Mouse (Mus musculus): Measurements from ENCODE around the gene Zfand3. TPM values are rescaled to one million over a fixed set of nuclear protein-coding genes. Genes with fewer than 3 reads are reported as not detected.

Gene Zfand3
- total and polyA plus RNA-seq, 2 experiments, result 46.7 to 63.3 TPM

DNA sequence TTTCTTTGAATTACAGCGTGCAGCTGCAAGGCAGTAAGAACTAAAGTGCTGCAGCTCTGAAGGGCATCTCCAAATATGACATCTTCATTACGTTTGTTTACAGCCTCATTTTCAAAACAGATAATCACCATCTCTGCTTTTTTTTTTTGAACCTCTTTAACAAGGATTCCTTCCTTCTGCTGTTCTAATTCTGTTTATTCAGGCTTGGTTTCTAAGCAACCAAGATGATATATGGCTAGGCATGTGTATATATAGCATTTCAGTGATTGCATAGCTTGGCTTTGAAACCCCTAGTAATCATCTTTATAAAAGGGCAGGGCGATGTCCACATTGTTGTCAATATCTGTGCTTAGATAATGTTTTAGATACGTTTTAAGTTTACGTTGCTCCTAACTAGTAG, 113.5 kb downstream of the Zfand3 start:
- peaks cover 37% of the 10 kb centered on the region for H3K79me2 ChIP-seq (ENCODE audit: control insufficient read depth, insufficient read depth, low read length)
- WGBS, result 78% methylated on average over 5 of the region's 5 CpGs
- no peak overlapping the region for H3K4me3 ChIP-seq (ENCODE audit: insufficient read depth, low read depth, low read length)
- peaks cover 5% of the 10 kb centered on the region; the same call in 1 of the 2 replicates for H3K4me1 ChIP-seq (ENCODE audit: control insufficient read depth, insufficient read depth, low read length)
- H3K36me3 ChIP-seq (ENCODE audit: control insufficient read depth, insufficient read depth, low read length), result peaks cover 3% of the 10 kb centered on the region; the same call in 1 of the 2 replicates
- H3K27ac ChIP-seq (replicated peaks; ENCODE audit: insufficient read depth, low read depth, low read length), result no peak overlapping the region
- TF ChIP-seq POLR2A (IDR thresholded peaks at IDR 0.05; ENCODE audit: extremely low read depth, insufficient read depth, low read length), result no peak
- no peak for TF ChIP-seq CTCF (IDR thresholded peaks at IDR 0.05; ENCODE audit: low read depth, low read length)
- H3K9ac ChIP-seq (ENCODE audit: low read depth, low read length), result no peak overlapping the region
- no peak for DNase-seq (ENCODE audit: extremely low read depth, low read depth, low spot score)
- no peaks in the 10 kb centered on the region for H3K27me3 ChIP-seq (ENCODE audit: control insufficient read depth, insufficient read depth, low read length)

DNA sequence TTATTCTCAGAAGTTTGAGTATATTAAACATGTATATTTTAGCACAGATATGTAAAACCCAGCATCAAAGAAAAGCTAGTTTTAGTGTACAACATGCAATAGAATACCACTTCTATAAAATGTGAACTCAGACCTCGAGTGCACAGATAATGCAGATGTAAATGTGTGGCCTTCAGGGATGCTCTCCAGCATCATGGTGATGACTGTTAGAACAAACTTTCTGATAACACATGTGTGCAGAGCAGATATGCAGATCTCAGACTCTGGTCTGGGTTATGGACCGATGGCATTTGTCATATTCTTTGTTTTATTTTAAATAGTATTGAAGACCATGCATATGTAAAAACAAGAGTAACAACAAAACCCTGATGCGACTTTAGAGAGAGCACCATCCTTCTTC, 117.7 kb downstream of the Zfand3 start:
- H3K36me3 ChIP-seq (ENCODE audit: control insufficient read depth, insufficient read depth, low read length), result peaks cover 5% of the 10 kb centered on the region
- WGBS, result 88% methylated on average over 3 of the region's 3 CpGs
- H3K27me3 ChIP-seq (ENCODE audit: control insufficient read depth, insufficient read depth, low read length), result no peaks in the 10 kb centered on the region
- no peak for DNase-seq (ENCODE audit: extremely low read depth, low read depth, low spot score)
- peaks cover 33% of the 10 kb centered on the region for H3K79me2 ChIP-seq (ENCODE audit: control insufficient read depth, insufficient read depth, low read length)
- H3K4me3 ChIP-seq (ENCODE audit: insufficient read depth, low read depth, low read length), result no peak overlapping the region
- H3K27ac ChIP-seq (replicated peaks; ENCODE audit: insufficient read depth, low read depth, low read length), result no peak overlapping the region
- peaks cover 2% of the 10 kb centered on the region; the same call in 1 of the 2 replicates for H3K4me1 ChIP-seq (ENCODE audit: control insufficient read depth, insufficient read depth, low read length)
- TF ChIP-seq POLR2A (IDR thresholded peaks at IDR 0.05; ENCODE audit: extremely low read depth, insufficient read depth, low read length), result no peak
- TF ChIP-seq CTCF (IDR thresholded peaks at IDR 0.05; ENCODE audit: low read depth, low read length), result no peak
- no peak overlapping the region for H3K9ac ChIP-seq (ENCODE audit: low read depth, low read length)

DNA sequence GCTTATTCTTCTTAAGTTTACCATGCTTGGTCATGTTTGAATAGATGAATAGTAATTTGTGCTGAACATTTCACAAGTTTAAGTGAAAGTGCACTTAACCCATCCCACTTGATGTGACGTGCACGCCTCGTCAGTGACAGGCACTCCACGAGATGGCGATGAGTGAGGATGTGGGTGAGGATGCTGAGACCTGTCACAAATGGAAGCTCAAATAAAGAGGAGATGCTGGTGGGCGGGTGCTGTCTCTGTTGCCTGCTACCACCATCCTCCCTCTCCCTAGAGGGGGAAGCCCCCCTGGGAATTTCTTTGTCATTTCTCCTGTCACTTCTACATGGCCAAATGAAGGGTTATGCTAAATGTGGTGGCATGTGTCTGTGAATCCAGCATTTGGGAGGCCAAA, 123.9 kb downstream of the Zfand3 start:
- no peaks in the 10 kb centered on the region for H3K36me3 ChIP-seq (ENCODE audit: control insufficient read depth, insufficient read depth, low read length)

DNA sequence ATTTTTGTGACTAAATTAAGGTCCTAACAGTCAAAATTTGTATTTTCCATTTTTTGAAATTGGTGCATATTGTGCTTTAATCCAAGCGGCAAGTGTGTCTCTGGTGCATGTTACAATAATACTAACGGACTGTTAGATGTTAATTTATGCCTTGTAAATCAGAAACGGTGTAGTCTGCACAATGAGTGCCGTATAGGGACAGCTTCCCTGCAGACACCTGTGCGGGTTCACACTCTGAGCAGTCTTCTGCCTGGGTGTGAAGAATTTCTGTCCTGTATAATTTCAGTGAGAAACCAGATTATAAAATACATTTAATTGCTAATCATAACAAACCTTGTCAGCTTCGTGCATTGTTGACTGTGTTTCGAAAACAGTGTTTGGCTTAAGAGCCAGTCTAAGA, 124.7 kb downstream of the Zfand3 start:
- H3K79me2 ChIP-seq (ENCODE audit: control insufficient read depth, insufficient read depth, low read length), result peaks cover 22% of the 10 kb centered on the region; the same call in 1 of the 2 replicates
- 84% methylated on average over 7 of the region's 7 CpGs for WGBS
- H3K4me3 ChIP-seq (ENCODE audit: insufficient read depth, low read depth, low read length), result no peak overlapping the region
- H3K36me3 ChIP-seq (ENCODE audit: control insufficient read depth, insufficient read depth, low read length), result no peaks in the 10 kb centered on the region
- no peak for DNase-seq (ENCODE audit: extremely low read depth, low read depth, low spot score)
- no peaks in the 10 kb centered on the region for H3K27me3 ChIP-seq (ENCODE audit: control insufficient read depth, insufficient read depth, low read length)
- no peak overlapping the region for H3K27ac ChIP-seq (replicated peaks; ENCODE audit: insufficient read depth, low read depth, low read length)
- TF ChIP-seq CTCF (IDR thresholded peaks at IDR 0.05; ENCODE audit: low read depth, low read length) (no peak), POLR2A (IDR thresholded peaks at IDR 0.05; ENCODE audit: extremely low read depth, insufficient read depth, low read length) (no peak)
- H3K9ac ChIP-seq (ENCODE audit: low read depth, low read length), result no peak overlapping the region
- H3K4me1 ChIP-seq (ENCODE audit: control insufficient read depth, insufficient read depth, low read length), result peaks cover 20% of the 10 kb centered on the region

More for the DNA sequence above, 123.9 kb downstream of the Zfand3 start:
- Histone ChIP-seq H3K9ac (ENCODE audit: low read depth, low read length) (no peak overlapping the region), H3K27me3 (ENCODE audit: control insufficient read depth, insufficient read depth, low read length) (no peaks in the 10 kb centered on the region), H3K4me1 (ENCODE audit: control insufficient read depth, insufficient read depth, low read length) (peaks cover 15% of the 10 kb centered on the region), H3K79me2 (ENCODE audit: control insufficient read depth, insufficient read depth, low read length) (peaks cover 23% of the 10 kb centered on the region), H3K4me3 (ENCODE audit: insufficient read depth, low read depth, low read length) (no peak overlapping the region), H3K27ac (replicated peaks; ENCODE audit: insufficient read depth, low read depth, low read length) (no peak overlapping the region)
- DNase-seq (ENCODE audit: extremely low read depth, low read depth, low spot score), result no peak
- TF ChIP-seq CTCF (IDR thresholded peaks at IDR 0.05; ENCODE audit: low read depth, low read length) (no peak), POLR2A (IDR thresholded peaks at IDR 0.05; ENCODE audit: extremely low read depth, insufficient read depth, low read length) (no peak)
- WGBS, result 96% methylated on average over 6 of the region's 6 CpGs

DNA sequence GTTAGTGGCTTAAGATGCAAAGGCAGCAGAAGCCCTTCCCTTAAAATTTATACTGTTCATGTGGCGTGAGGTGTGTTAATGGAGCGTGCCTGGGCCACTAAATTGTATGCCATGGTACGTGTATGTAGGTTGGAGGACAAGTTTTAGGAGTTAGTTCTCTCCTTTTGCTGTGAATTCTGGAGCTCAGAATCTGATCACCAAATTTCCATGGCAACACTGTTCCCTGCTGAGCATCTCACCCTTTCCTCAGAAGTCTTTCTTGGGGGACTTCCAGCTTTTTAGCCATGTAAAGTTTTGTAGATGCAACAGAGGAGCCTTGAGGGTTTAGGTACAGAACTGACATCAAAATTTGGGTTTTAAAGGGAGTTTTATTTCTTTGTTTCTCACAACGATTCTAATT, 125.8 kb downstream of the Zfand3 start:
- Histone ChIP-seq H3K27me3 (ENCODE audit: control insufficient read depth, insufficient read depth, low read length) (no peaks in the 10 kb centered on the region), H3K4me1 (ENCODE audit: control insufficient read depth, insufficient read depth, low read length) (peaks cover 25% of the 10 kb centered on the region), H3K27ac (replicated peaks; ENCODE audit: insufficient read depth, low read depth, low read length) (no peak overlapping the region), H3K9ac (ENCODE audit: low read depth, low read length) (no peak overlapping the region), H3K79me2 (ENCODE audit: control insufficient read depth, insufficient read depth, low read length) (peaks cover 19% of the 10 kb centered on the region; the same call in 1 of the 2 replicates), H3K4me3 (ENCODE audit: insufficient read depth, low read depth, low read length) (no peak overlapping the region), H3K36me3 (ENCODE audit: control insufficient read depth, insufficient read depth, low read length) (no peaks in the 10 kb centered on the region)
- WGBS, result 92% methylated on average over 4 of the region's 4 CpGs
- no peak for DNase-seq (ENCODE audit: extremely low read depth, low read depth, low spot score)
- TF ChIP-seq CTCF (IDR thresholded peaks at IDR 0.05; ENCODE audit: low read depth, low read length) (no peak), POLR2A (IDR thresholded peaks at IDR 0.05; ENCODE audit: extremely low read depth, insufficient read depth, low read length) (no peak)

DNA sequence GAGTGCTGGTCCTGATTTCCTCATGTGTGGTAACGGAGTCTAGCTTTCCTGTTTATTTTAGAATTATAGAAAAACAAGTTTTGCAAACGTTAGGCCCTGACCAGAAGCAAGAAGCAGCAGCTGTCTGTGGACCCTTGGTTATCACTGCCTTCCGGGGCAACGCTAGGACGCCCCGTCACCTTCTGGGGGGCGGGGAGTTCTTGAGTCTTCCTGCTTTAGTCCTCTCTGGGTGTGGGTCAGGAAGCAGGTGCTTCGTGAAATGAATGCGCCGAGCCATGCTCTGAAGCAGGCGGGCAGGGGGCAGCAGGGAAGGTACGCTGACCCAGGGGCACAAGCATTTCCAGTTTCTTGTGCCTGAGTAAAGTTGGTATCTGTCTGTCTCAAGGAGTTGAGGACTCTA, 129.1 kb downstream of the Zfand3 start:
- H3K79me2 ChIP-seq (ENCODE audit: control insufficient read depth, insufficient read depth, low read length), result peaks cover 20% of the 10 kb centered on the region; the same call in 1 of the 2 replicates
- WGBS, result 74% methylated on average over 12 of the region's 12 CpGs
- DNase-seq (ENCODE audit: extremely low read depth, low read depth, low spot score), result no peak
- no peaks in the 10 kb centered on the region for H3K36me3 ChIP-seq (ENCODE audit: control insufficient read depth, insufficient read depth, low read length)
- peaks cover 41% of the 10 kb centered on the region for H3K4me1 ChIP-seq (ENCODE audit: control insufficient read depth, insufficient read depth, low read length)
- no peak overlapping the region for H3K4me3 ChIP-seq (ENCODE audit: insufficient read depth, low read depth, low read length)
- H3K9ac ChIP-seq (ENCODE audit: low read depth, low read length), result no peak overlapping the region
- TF ChIP-seq POLR2A (IDR thresholded peaks at IDR 0.05; ENCODE audit: extremely low read depth, insufficient read depth, low read length) (no peak), CTCF (IDR thresholded peaks at IDR 0.05; ENCODE audit: low read depth, low read length) (no peak)
- peak overlapping the region; percentile 66 for H3K27ac ChIP-seq (replicated peaks; ENCODE audit: insufficient read depth, low read depth, low read length)
- H3K27me3 ChIP-seq (ENCODE audit: control insufficient read depth, insufficient read depth, low read length), result no peaks in the 10 kb centered on the region
